Mouse (Mus musculus): ENCODE results near the gene Mtm1. TPM values are rescaled to one million over a fixed set of nuclear protein-coding genes. Genes with fewer than 3 reads are reported as not detected.
"Not testable (repeated sequence)": the region's sequence is repeated elsewhere in the genome, so short reads cannot be mapped to it uniquely, and the experiment has no call there.

Mtm1 gene
- total RNA-seq, 2 experiments from 2014 or later = 3.4 to 7.1 TPM

DNA sequence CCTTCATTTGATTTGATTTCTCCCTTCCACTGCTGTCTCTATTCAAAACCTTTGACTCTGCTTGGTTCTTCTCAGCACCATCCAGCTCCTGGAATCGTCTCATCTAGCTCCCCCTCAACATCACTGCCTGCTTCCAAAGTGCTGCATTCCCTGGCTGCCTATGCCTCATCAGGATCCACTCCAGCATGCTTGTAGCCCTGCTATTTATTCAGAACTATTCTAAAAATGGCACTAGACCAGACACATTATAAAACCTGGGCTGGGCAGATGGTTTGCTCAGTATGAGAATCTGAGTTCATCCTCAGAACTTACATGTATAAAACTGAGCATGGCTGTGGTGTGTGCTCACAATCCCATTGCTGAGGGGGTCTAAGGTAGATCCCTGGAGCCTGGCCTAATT, 58.4 kb downstream of the Mtm1 start:
- ATAC-seq (replicated peaks; ENCODE audit: low FRiP score, poor library complexity, severe bottlenecking) = no peak

GRCm38 (mm10) chrX:71274150-71274549, 63.6 kb downstream of the Mtm1 start:
- no peak for ATAC-seq (replicated peaks; ENCODE audit: low FRiP score, poor library complexity, severe bottlenecking)

DNA sequence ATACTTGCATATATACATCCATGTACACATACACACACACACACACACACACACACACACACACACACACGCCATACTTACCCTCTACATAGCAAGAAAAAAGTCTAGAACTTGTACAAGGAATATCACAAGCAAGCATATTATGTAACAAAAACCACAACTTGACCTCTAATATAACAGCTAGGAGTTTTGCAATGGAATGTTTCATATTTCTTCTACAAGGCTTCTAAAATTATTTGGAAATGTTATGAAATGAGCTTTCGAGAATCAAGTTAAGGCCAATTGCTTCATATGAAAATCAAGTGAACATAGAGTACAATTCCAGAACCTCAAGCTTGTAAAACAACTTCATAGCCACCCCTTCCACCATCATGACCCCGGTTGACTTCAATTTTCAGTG, 74.9 kb downstream of the Mtm1 start:
- ATAC-seq (replicated peaks; ENCODE audit: low FRiP score, poor library complexity, severe bottlenecking) = no peak

GRCm38 (mm10) chrX:71287088-71287487, 76.5 kb downstream of the Mtm1 start:
- ATAC-seq (replicated peaks; ENCODE audit: low FRiP score, poor library complexity, severe bottlenecking) = no peak

DNA sequence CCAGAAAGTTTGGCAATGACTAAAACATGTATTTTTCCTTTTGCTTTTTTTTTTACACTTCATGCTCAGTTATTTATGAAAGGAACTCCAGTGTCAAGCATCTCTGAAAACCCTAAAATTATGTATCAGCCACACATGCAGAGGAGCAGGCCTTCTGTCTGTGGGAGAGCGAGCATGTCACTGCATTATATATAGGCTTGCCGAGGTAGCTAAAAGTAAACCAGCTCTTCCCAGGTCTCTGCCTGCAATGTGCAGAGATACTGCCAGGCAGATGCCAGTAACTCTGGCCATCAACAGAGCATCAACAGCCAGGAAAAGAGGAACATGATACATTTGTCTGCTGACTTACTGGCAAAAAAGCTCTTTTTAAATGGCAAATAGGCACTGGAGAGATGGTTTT, 83.6 kb downstream of the Mtm1 start:
- no peak for ATAC-seq (replicated peaks; ENCODE audit: low FRiP score, poor library complexity, severe bottlenecking)

DNA sequence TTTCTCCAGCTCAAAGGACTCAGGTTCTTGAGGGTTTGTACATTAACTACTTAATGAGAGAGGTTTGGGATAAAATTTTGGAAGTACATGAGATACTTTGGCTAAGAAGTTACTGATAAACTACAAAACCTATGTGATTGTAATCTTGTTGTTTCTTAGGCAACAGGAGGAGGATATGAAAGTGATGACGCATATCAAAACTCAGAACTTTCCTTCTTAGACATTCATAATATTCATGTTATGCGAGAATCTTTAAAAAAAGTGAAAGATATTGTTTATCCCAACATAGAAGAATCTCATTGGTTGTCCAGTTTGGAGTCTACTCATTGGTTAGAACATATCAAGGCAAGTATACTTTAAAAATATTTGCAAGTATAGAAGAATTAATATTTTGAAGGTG, 85.4 kb downstream of the Mtm1 start:
- ATAC-seq (replicated peaks; ENCODE audit: low FRiP score, poor library complexity, severe bottlenecking) = no peak

DNA sequence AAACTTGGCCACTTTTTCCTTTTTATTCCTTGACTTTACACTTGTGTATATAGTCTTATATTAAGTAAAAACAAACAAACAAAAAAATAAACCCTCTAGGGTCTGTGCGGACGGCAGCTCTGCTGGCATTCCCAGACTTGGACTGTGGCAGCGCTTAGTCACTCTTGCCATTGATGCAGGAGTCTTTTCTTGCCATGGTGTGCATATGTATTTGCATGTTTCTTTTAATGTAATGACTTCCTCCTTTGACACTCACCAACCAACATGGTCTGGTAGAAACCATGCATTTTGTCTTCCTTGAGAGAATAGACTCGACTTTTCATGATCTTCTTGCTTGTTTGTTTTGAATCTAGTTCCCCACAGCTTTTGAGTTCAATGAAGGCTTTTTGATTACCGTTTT, 91.6 kb downstream of the Mtm1 start:
- no peak for ATAC-seq (replicated peaks; ENCODE audit: low FRiP score, poor library complexity, severe bottlenecking)

DNA sequence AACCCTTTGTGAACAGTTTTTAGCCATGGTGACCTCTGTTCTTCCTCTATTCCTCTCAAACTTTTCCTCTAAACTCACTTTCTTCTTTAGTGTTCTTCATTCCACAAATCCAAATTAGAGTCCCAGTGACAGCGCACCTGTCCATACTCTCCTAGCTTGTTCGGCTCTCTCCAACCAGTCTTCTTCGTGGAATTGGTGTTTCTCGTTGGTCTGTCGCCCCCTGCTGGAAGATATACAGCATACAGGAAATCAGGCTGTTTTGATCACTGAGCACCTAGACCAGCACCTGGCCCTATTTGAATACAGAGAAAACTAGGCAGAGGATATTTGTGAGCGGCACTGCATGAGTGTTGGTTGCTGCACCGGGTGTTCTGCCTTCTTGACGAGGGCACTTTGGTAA, 100.7 kb downstream of the Mtm1 start:
- no peak for ATAC-seq (replicated peaks; ENCODE audit: low FRiP score, poor library complexity, severe bottlenecking)

- ATAC-seq (replicated peaks; ENCODE audit: low FRiP score, poor library complexity, severe bottlenecking) = no peak
Measured at GRCm38 (mm10) chrX:71314380-71314779, 103.8 kb downstream of the Mtm1 start.

DNA sequence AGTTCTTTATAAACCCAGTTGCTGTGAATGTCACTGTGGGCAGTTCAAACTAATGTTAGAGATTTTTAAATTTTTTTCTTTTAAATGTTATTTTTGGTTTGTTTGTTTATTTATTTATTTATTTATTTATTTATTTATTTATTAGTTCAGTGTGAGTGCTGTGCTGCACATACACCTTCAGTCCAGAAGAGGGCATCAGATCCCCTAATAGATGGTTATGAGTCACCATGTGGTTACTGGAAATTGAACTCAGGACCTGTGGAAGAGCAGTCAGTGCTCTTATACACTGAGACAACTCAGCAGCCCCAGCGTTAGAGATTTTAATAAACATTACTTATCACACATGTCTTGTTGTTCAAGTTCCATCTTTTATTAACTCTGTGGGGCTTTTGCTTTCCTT, 141.5 kb downstream of the Mtm1 start:
- ATAC-seq (replicated peaks; ENCODE audit: low FRiP score, poor library complexity, severe bottlenecking) = no peak

DNA sequence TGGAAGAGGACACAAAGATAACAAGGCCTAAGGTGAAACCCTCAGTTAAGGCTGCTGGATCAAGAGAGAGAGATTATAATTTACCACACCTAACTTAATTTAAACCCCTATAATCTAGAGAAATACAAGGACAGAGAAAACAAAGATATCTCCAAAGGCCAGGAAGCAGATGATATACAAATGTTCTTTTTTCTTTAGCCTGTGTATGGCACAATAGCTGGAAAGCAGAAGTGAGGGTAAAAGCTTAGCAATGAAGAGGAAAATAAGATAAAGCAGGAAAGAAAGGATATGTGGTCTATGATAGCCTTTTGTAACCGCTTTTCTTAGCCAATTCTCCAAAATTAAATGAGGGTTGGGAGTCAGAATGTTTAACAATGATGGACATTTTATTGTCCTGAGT, 144.8 kb downstream of the Mtm1 start:
- ATAC-seq (replicated peaks; ENCODE audit: low FRiP score, poor library complexity, severe bottlenecking) = no peak

DNA sequence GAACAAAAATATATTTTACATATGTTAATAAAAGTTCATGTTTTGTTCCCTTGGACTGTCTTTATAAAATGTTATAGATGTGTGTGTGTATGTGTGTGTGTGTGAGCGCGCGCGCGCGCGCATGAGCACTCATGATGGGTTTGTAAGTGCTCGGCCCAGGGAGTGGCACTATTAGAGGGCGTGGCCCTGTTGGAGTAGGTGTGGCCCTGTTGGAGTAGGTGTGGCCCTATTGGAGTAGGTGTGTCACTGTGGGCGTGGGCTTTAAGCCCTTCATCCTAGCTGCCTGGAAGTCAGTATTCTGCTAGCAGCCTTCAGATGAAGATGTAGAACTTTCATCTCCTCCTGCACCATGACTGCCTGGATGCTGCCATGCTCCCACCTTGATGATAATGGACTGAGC, 151.2 kb downstream of the Mtm1 start:
- not testable (repeated sequence) for ATAC-seq (replicated peaks; ENCODE audit: low FRiP score, poor library complexity, severe bottlenecking)

DNA sequence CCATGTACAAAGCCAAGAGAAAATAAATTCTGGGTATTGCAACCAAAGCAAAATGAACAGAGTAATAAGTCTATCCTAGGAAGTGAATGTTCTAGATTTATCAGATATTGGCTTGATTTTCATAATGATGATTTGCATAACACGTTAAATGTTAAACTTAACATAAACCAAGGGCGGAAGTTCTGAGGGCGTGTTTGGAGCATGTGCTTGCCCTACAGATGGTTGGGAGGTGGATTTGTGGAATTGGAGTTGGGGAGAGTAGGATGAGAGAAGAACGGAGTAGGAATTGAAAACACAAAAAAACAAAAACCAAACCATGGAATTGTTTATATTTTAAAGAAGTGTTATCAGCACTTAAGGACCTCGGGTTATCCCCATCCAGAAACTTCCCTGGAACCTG, 153.5 kb downstream of the Mtm1 start:
- no peak for ATAC-seq (replicated peaks; ENCODE audit: low FRiP score, poor library complexity, severe bottlenecking)

- peak; percentile 98 for ATAC-seq (replicated peaks; ENCODE audit: low FRiP score, poor library complexity, severe bottlenecking)
Measured at GRCm38 (mm10) chrX:71364554-71364991, 154.0 kb downstream of the Mtm1 start, which contains the start of gene Mtmr1. Gene Mtmr1 (plus strand): TSS chrX:71364760.

- ATAC-seq (replicated peaks; ENCODE audit: low FRiP score, poor library complexity, severe bottlenecking) = no peak; the same call in 1 of the 2 replicates
Measured at GRCm38 (mm10) chrX:71365011-71365410, 154.4 kb downstream of the Mtm1 start.

Other genes starting within 250 kb of the Mtm1 start
- 1.4 TPM in 1 of 2 replicates, not detected in the other for gene Mamld1, start 160.5 kb upstream of the Mtm1 start, total RNA-seq (2015; ENCODE audit: low replicate concordance)
- gene Mamld1, start 160.5 kb upstream of the Mtm1 start, total RNA-seq (2017; ENCODE audit: low replicate concordance) = not detected in 2 replicates
- 11.9 and 18.4 TPM in 2 replicates for gene Mtmr1, start 154.0 kb downstream of the Mtm1 start, total RNA-seq (2015; ENCODE audit: low replicate concordance)
- gene Mtmr1, start 154.0 kb downstream of the Mtm1 start, total RNA-seq (2017; ENCODE audit: low replicate concordance) = 11.6 and 19.3 TPM in 2 replicates

Data from erythroid progenitor cell, adult 5-6 weeks (primary cell).